Mouse (Mus musculus): Measurements from ENCODE around the gene Vangl2.

Vangl2 gene

GRCm38 (mm10) chr1:172015312-172015939 is 12.8 kb downstream of the Vangl2 start:
- in situ Hi-C loops (cut with MboI; ENCODE audit: low pct_unique_long_range_greater_than_20kb in 1 of 2, low sequenced_read_pairs in 2 of 2, unreplicated experiment in 1 of 2) = no loop called here

GRCm38 (mm10) chr1:172014771-172015170 is 13.5 kb downstream of the Vangl2 start:
- in situ Hi-C loops (cut with MboI; ENCODE audit: low pct_unique_long_range_greater_than_20kb in 1 of 2, low sequenced_read_pairs in 2 of 2, unreplicated experiment in 1 of 2) = no loop called here

DNA sequence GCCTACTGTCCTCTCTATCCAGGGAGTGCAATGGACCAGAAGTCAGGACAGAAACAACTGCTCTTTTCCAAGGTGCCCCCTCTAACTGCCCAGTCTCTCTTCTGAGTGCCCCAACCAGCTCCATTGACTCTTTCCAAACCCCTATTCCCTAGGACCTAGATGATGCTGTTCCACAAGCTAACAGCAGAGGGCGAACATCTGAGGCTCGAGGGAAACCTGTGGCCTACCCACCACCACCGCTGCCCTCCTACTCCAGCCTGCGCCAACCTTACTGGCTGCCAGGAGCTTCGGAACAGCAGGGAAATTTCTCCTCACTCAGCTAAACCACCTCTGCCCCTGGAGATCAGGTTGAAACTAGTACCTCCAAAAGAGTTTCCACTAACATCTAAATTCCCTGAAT is 16.2 kb downstream of the Vangl2 start:
- in situ Hi-C loops (cut with MboI; ENCODE audit: low pct_unique_long_range_greater_than_20kb in 1 of 2, low sequenced_read_pairs in 2 of 2, unreplicated experiment in 1 of 2) = no loop called here

DNA sequence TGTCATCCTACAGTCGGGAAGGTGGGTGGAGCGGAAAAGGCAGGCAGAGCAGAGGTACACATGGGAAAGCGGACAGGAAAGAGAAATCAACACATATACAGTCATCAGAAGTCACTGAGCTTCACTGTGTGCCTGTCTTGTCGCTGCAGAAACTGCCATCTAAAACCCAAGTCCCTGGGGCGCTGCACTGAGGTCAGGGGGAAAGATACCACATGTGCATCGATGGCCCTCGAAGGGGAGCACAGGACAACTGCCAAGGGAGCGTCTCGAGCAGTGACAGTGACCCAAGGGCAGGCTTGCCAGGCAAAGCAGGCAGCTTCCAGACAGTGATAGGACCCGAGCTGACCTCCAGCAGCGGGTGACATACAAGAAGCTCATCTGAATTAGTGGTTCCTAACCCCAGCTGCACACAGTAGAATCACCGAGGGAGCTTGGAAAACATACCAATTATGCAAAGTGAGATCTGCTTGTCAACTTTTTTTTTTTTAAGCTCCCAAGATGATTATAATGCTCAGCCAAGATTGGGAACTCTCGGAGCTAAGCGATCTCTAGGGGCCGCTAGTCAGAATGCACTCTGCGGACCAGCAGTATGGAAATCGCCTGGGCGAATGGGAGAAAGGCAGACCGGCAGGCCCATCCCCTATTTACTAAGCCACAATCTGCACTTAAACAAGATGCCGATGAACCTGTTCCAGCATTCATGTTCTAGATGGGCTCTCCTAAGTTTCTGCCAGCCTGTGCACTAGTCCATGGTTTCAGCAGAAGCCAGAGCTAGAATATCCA is 18.0 kb downstream of the Vangl2 start:
- in situ Hi-C loops (cut with MboI; ENCODE audit: low pct_unique_long_range_greater_than_20kb in 1 of 2, low sequenced_read_pairs in 2 of 2, unreplicated experiment in 1 of 2) = no loop called here

DNA sequence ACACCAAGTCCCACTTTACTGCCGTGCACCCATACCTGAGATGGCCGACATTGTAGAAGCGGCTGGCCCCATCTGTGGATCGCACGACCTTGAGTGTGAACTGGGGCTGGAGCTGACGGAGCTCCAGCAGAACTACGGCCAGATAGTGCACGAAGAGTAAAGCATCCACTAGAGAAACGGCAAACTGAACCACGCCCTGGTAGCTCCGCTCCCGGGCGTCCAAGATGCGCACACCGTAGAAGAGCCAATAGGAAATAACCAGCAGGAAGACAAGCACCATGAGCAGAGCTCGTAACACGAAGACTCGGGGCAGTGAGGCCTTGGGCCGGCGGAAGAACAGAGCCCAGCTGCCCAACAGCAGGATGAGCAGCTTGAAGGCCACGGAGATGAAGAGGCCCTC is 18.8 kb downstream of the Vangl2 start:
- in situ Hi-C loops (cut with MboI; ENCODE audit: low pct_unique_long_range_greater_than_20kb in 1 of 2, low sequenced_read_pairs in 2 of 2, unreplicated experiment in 1 of 2) = no loop called here

DNA sequence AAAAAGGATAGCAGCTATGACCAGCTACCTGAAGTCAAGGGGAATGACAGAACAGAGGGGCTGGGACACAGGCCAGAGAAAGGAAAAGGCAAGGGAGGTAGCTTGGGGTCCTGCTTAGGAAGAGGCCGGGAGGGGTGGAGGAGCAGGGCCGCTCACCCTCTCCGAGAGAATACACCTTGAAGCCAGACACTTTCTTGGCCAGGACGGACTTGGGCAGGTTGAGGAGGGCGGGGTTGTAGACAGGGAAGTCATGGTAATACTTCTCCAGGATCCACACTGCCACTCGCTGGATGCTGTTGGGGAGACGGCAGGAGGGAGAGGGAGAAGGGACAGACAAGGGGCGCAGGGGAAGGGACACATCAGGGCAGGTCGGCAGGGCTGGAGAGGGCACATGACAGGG is 19.9 kb downstream of the Vangl2 start:
- in situ Hi-C loops (cut with MboI; ENCODE audit: low pct_unique_long_range_greater_than_20kb in 1 of 2, low sequenced_read_pairs in 2 of 2, unreplicated experiment in 1 of 2) = no loop called here

DNA sequence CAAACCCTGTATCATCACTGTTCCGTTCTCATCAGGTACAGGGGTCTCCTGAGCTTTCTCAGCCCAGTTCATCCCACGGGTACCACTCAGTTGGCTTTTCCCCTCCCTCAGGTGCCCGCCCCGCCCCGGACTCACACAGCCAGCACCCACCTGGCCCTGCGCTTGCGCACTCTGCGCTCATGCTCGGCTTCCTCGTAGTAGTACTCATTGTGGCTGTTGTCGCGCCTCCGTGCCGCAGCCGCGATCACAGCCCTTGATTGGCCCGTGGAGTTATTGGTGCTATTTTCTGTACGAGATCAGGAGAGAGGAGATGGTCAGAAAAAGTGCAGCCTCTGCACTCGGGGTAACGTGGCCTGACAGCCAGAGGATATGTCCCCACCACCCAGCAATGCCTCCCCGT is 20.5 kb downstream of the Vangl2 start:
- in situ Hi-C loops (cut with MboI; ENCODE audit: low pct_unique_long_range_greater_than_20kb in 1 of 2, low sequenced_read_pairs in 2 of 2, unreplicated experiment in 1 of 2) = no loop called here

DNA sequence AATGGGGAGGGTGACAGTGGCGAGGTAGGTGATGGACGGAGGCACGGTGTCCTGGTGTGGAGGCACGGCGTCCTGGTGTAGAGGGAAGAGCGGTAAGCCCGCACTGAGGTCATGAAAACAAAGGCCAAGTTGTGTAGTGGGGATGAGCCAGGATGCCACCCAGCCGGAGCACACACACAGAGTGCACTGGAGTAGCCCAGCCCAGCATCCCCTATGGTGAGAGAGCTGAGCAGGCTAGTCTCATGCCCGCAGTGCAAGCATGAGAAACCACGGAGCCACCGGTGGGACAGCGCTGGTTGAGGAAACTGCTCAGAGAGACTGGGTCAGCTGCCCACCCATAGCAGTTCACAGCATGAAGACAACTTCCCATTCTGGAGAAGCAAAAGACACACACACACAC is 26.6 kb downstream of the Vangl2 start:
- in situ Hi-C loops (cut with MboI; ENCODE audit: low pct_unique_long_range_greater_than_20kb in 1 of 2, low sequenced_read_pairs in 2 of 2, unreplicated experiment in 1 of 2) = no loop called here

GRCm38 (mm10) chr1:172000641-172001040 is 27.6 kb downstream of the Vangl2 start:
- in situ Hi-C loops (cut with MboI; ENCODE audit: low pct_unique_long_range_greater_than_20kb in 1 of 2, low sequenced_read_pairs in 2 of 2, unreplicated experiment in 1 of 2) = no loop called here

DNA sequence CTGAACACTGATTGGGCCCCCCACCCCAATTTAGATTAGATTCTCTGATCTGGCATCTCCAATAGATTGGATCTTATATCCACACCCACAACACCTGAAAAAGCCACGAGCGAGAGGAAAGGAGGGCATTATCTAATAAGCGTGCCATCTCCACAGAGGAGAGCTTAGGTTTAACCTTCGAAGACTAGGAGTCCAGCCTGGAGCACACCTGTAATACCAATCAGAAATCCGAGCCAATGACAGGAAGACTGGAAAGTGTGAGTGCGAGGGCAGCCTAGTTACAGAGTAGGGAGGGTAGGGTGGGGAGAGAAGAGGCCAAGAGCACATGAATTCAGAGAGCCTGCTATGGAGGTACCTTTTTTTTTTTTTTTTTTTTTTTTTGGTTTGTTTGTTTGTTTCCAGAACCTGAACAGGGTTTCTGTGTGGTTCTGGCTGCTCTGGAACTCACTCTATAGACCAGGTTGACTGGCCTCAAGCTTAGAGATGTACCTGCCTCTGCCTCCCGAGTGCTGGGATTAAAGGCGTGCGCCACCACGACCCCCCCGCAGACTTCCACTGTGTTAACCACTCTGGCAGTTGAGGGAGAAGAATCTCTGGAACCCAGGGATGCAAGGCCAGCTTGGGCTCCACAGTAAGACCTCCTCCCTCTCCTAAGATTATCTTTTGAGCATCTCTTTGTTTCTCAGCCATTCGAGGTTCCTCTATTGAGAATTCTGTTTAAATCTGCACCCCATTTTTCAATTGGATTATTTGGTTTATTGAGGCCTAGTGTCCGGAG is 29.2 kb downstream of the Vangl2 start:
- in situ Hi-C loops (cut with MboI; ENCODE audit: low pct_unique_long_range_greater_than_20kb in 1 of 2, low sequenced_read_pairs in 2 of 2, unreplicated experiment in 1 of 2) = loop anchor here (10.0 to 25.0 kb wide), 3 partner anchors 174 to 394 kb away; partner anchors contain the start of gene Ly9 (in 2 of the 2)

- in situ Hi-C loops (cut with MboI; ENCODE audit: low pct_unique_long_range_greater_than_20kb in 1 of 2, low sequenced_read_pairs in 2 of 2, unreplicated experiment in 1 of 2) = loop anchor here (10.0 to 25.0 kb wide), 3 partner anchors 172 to 392 kb away; partner anchors contain the start of gene Ly9 (in 2 of the 2)
Measured at GRCm38 (mm10) chr1:171996701-171997100, 31.5 kb downstream of the Vangl2 start.

DNA sequence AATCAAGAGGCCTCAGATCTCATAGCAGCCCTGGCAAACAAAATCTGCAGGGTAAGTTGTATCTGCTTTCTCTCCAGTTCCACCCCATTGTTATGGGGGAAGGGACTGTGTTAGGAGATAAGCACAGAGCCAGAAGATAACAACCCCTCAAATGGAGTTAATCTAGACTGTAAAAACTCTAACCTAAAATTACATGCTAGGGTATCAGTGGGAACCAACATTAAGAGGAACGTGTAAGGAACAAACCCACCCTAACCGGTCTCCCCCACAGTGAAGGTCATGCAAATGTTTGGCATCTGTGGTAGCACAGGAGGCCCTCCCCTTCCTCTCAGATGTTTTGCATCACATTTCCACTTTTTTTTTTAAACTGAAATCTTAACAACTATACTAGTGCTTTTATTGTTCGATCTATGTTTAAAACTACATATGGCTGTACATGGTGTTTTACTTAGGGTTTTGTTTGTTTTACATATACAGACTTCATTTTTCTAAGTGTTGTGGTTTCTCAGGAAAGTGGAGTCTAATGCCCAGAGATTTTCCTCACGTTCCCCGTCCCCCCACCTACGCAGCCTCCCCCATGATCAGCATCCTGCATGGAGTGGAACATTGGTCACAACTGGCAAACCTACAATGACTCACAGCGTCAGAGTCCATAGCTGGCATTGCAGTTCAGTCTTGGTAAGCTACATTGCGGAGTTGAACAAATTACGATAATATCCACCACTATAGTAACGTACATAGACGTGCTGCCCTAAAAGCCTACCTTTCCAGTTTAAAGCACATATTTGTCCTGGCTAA is 33.1 kb downstream of the Vangl2 start:
- in situ Hi-C loops (cut with MboI; ENCODE audit: low pct_unique_long_range_greater_than_20kb in 1 of 2, low sequenced_read_pairs in 2 of 2, unreplicated experiment in 1 of 2) = loop anchor here (10.0 to 25.0 kb wide), 3 partner anchors 170 to 390 kb away; partner anchors contain the start of gene Ly9 (in 2 of the 2)

GRCm38 (mm10) chr1:171994501-171994900 is 33.7 kb downstream of the Vangl2 start:
- in situ Hi-C loops (cut with MboI; ENCODE audit: low pct_unique_long_range_greater_than_20kb in 1 of 2, low sequenced_read_pairs in 2 of 2, unreplicated experiment in 1 of 2) = loop anchor here (10.0 to 25.0 kb wide), 3 partner anchors 170 to 390 kb away; partner anchors contain the start of gene Ly9 (in 2 of the 2)

- in situ Hi-C loops (cut with MboI; ENCODE audit: low pct_unique_long_range_greater_than_20kb in 1 of 2, low sequenced_read_pairs in 2 of 2, unreplicated experiment in 1 of 2) = loop anchor here (10.0 to 25.0 kb wide), 3 partner anchors 168 to 388 kb away; partner anchors contain the start of gene Ly9 (in 2 of the 2)
Measured at GRCm38 (mm10) chr1:171992901-171993530, 35.2 kb downstream of the Vangl2 start.

- in situ Hi-C loops (cut with MboI; ENCODE audit: low pct_unique_long_range_greater_than_20kb in 1 of 2, low sequenced_read_pairs in 2 of 2, unreplicated experiment in 1 of 2) = loop anchor here (10.0 to 25.0 kb wide), 3 partner anchors 167 to 387 kb away; partner anchors contain the start of gene Ly9 (in 2 of the 2)
Measured at GRCm38 (mm10) chr1:171991883-171992282, 36.4 kb downstream of the Vangl2 start.

- in situ Hi-C loops (cut with MboI; ENCODE audit: low pct_unique_long_range_greater_than_20kb in 1 of 2, low sequenced_read_pairs in 2 of 2, unreplicated experiment in 1 of 2) = loop anchor here in 1 of 2 experiments (25.0 kb wide), 1 partner anchor 372 kb away; the partner anchor contains the start of gene Ly9
Measured at GRCm38 (mm10) chr1:171984121-171984520, 44.1 kb downstream of the Vangl2 start.

GRCm38 (mm10) chr1:171983372-171984001 is 44.8 kb downstream of the Vangl2 start:
- in situ Hi-C loops (cut with MboI; ENCODE audit: low pct_unique_long_range_greater_than_20kb in 1 of 2, low sequenced_read_pairs in 2 of 2, unreplicated experiment in 1 of 2) = loop anchor here in 1 of 2 experiments (25.0 kb wide), 1 partner anchor 371 kb away; the partner anchor contains the start of gene Ly9
